Mouse (Mus musculus): Measurements from ENCODE around the gene Zfand3.

DNA sequence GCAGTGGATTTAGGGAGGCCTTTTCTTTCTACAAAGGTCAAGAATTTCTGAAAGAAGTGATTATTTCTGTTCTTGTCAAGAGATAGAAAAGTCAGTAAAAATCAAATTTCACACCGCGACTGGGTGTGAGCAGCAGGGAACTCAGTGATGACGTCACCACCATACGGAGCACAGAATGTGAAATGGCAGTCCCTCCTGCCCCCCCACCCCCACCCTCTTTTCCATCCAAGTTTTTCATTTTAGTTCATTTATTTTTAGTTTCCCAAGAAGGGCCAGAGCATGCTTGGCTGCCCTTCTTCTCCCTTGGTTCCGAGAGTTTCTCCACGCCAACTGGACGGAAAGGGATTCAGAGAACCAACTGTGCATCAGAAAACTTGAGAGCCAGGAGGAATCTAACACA is 6.8 kb upstream of the Zfand3 start:
- TF ChIP-seq CTCF (IDR thresholded peaks at IDR 0.05; ENCODE audit: low read depth, low read length) (no peak), POLR2A (IDR thresholded peaks at IDR 0.05; ENCODE audit: extremely low read depth, insufficient read depth, low read length) (no peak)
